Mouse (Mus musculus) heart, embryonic 12.5 days (tissue): ENCODE measurements around the gene Stard3nl. TPM values are rescaled to one million over a fixed set of nuclear protein-coding genes. Genes with fewer than 3 reads are reported as not detected.

Experiments
- ATAC-seq: fragments of 200-750 bp; cut with Nextera tagmentation; 2 replicates; pipeline ENCODE4 v1.8.0; 2017; ENCODE audit warnings: moderate TSS enrichment, moderate library complexity; ENCODE audit not compliant: insufficient number of reproducible peaks, low FRiP score
- H3K27ac ChIP-seq: fragments of 300-500 bp; sonication (generic); 2 replicates; pipeline ENCODE4 v1.5.1; 2016; ENCODE audit warnings: mild to moderate bottlenecking, moderate library complexity; ENCODE audit not compliant: poor library complexity, severe bottlenecking
- H3K27me3 ChIP-seq: fragments of 300-500 bp; sonication (generic); replicated peaks from 2 replicates; pipeline ENCODE4 v1.6.1; 2016; ENCODE audit warnings: mild to moderate bottlenecking, moderate library complexity
- H3K36me3 ChIP-seq: fragments of 300-500 bp; sonication (generic); 2 replicates; pipeline ENCODE4 v1.6.1; 2016; ENCODE audit warnings: mild to moderate bottlenecking, moderate library complexity
- H3K4me1 ChIP-seq: fragments of 300-500 bp; sonication (generic); replicated peaks from 2 replicates; pipeline ENCODE4 v1.6.1; 2016; ENCODE audit warnings: mild to moderate bottlenecking
- H3K4me2 ChIP-seq: fragments of 300-500 bp; sonication (generic); 2 replicates; pipeline ENCODE4 v1.6.1; 2016; ENCODE audit warnings: mild to moderate bottlenecking, moderate library complexity
- H3K4me3 ChIP-seq: fragments of 300-500 bp; sonication (generic); 2 replicates; pipeline ENCODE4 v1.5.1; 2016; ENCODE audit warnings: mild to moderate bottlenecking
- H3K9ac ChIP-seq: fragments of 300-500 bp; sonication (generic); 2 replicates; pipeline ENCODE4 v1.6.1; 2016; ENCODE audit warnings: mild to moderate bottlenecking, moderate library complexity
- H3K9me3 ChIP-seq: fragments of 300-500 bp; sonication (generic); replicated peaks from 2 replicates; pipeline ENCODE4 v1.6.1; 2016; ENCODE audit warnings: mild to moderate bottlenecking, moderate library complexity
- WGBS: fragments of 180-500 bp; shearing (Covaris S2); methylation state at CpG from one replicate; pipeline ENCODE4 v1.1.7; 2016; 5-methylcytosine and 5-hydroxymethylcytosine counted together
- polyA plus RNA-seq: library from polyadenylated mRNA; unstranded; fragments of >200 nt; fragmentation: Nextera tagmentation; extraction: Ambion mirVana; gene quantifications from 2 replicates; pipeline ENCODE4 v1.2.1, GENCODE M21; 2016

Gene Stard3nl
- polyA plus RNA-seq, 1 experiment from 2014 or later = 93.0 TPM

GRCm38 (mm10) chr13:19410694-19411093 lies 15.1 kb upstream of the Stard3nl start:
- no peak overlapping the region for H3K27ac ChIP-seq
- no peaks in the 10 kb centered on the region for H3K4me1 ChIP-seq
- no peaks in the 10 kb centered on the region for H3K9me3 ChIP-seq
- H3K9ac ChIP-seq = no peak overlapping the region
- ATAC-seq = no peak
- no peaks in the 10 kb centered on the region for H3K36me3 ChIP-seq
- no peaks in the 10 kb centered on the region for H3K27me3 ChIP-seq
- H3K4me2 ChIP-seq = no peak overlapping the region
- 75% methylated on average over 4 of the region's 4 CpGs for WGBS
- H3K4me3 ChIP-seq = no peak overlapping the region

- Histone ChIP-seq H3K9ac (no peak overlapping the region), H3K4me3 (no peak overlapping the region), H3K27ac (no peak overlapping the region), H3K4me2 (no peak overlapping the region), H3K36me3 (no peaks in the 10 kb centered on the region), H3K9me3 (no peaks in the 10 kb centered on the region), H3K27me3 (no peaks in the 10 kb centered on the region), H3K4me1 (no peaks in the 10 kb centered on the region)
- no peak for ATAC-seq
- WGBS = 84% methylated on average over 2 of the region's 2 CpGs
These were observed 12.4 kb upstream of the Stard3nl start for GRCm38 (mm10) chr13:19407953-19408352.

- H3K9me3 ChIP-seq = no peaks in the 10 kb centered on the region
- WGBS = 73% methylated on average over 2 of the region's 2 CpGs
- no peak overlapping the region for H3K4me2 ChIP-seq
- H3K27me3 ChIP-seq = no peaks in the 10 kb centered on the region
- H3K36me3 ChIP-seq = no peaks in the 10 kb centered on the region
- H3K4me3 ChIP-seq = no peak overlapping the region
- H3K4me1 ChIP-seq = no peaks in the 10 kb centered on the region
- no peak overlapping the region for H3K9ac ChIP-seq
- H3K27ac ChIP-seq = no peak overlapping the region
- ATAC-seq = no peak
These were observed 9.0 kb upstream of the Stard3nl start for GRCm38 (mm10) chr13:19404623-19405022.

GRCm38 (mm10) chr13:19394798-19395687 lies 552 bp downstream of the Stard3nl start:
- Histone ChIP-seq H3K9me3 (no peaks in the 10 kb centered on the region), H3K4me1 (peaks cover 22% of the 10 kb centered on the region), H3K4me3 (peak overlapping the region; percentile 76), H3K9ac (peak overlapping the region; percentile 85), H3K36me3 (no peaks in the 10 kb centered on the region), H3K27ac (peak overlapping the region; percentile 72), H3K4me2 (peak overlapping the region; percentile 58), H3K27me3 (no peaks in the 10 kb centered on the region)
- peak; percentile 71 for ATAC-seq
- WGBS = under 1% methylated on average over 25 of the region's 25 CpGs

- WGBS = 54% methylated on average over 4 of the region's 4 CpGs
These were observed 1.4 kb downstream of the Stard3nl start for GRCm38 (mm10) chr13:19394171-19394570.

GRCm38 (mm10) chr13:19393731-19394130 lies 1.9 kb downstream of the Stard3nl start:
- no peak overlapping the region for H3K4me3 ChIP-seq
- 69% methylated on average over 2 of the region's 2 CpGs for WGBS

More at GRCm38 (mm10) chr13:19394171-19394570, 1.4 kb downstream of the Stard3nl start:
- Histone ChIP-seq H3K4me1 (peaks cover 29% of the 10 kb centered on the region), H3K9ac (no peak overlapping the region), H3K36me3 (no peaks in the 10 kb centered on the region), H3K27ac (no peak overlapping the region), H3K4me3 (0 out of 2 replicates have a peak overlapping the region, but pooled peaks have one; percentile 6), H3K4me2 (peak overlapping the region; percentile 47), H3K27me3 (no peaks in the 10 kb centered on the region), H3K9me3 (no peaks in the 10 kb centered on the region)
- no peak for ATAC-seq

GRCm38 (mm10) chr13:19391608-19392007 lies 4.0 kb downstream of the Stard3nl start:
- WGBS = 82% methylated on average over 4 of the region's 4 CpGs
- Histone ChIP-seq H3K9ac (no peak overlapping the region), H3K9me3 (no peaks in the 10 kb centered on the region), H3K27ac (no peak overlapping the region), H3K36me3 (no peaks in the 10 kb centered on the region), H3K4me1 (peaks cover 29% of the 10 kb centered on the region), H3K4me2 (no peak overlapping the region), H3K4me3 (no peak overlapping the region), H3K27me3 (no peaks in the 10 kb centered on the region)
- ATAC-seq = no peak

More at GRCm38 (mm10) chr13:19393731-19394130, 1.9 kb downstream of the Stard3nl start:
- H3K9me3 ChIP-seq = no peaks in the 10 kb centered on the region
- peaks cover 29% of the 10 kb centered on the region for H3K4me1 ChIP-seq
- peak overlapping the region; percentile 47; the same call in 1 of the 2 replicates for H3K4me2 ChIP-seq
- H3K9ac ChIP-seq = no peak overlapping the region
- no peak overlapping the region for H3K27ac ChIP-seq
- H3K27me3 ChIP-seq = no peaks in the 10 kb centered on the region
- no peak for ATAC-seq
- H3K36me3 ChIP-seq = no peaks in the 10 kb centered on the region

GRCm38 (mm10) chr13:19390296-19390695 lies 5.3 kb downstream of the Stard3nl start:
- Histone ChIP-seq H3K27me3 (no peaks in the 10 kb centered on the region), H3K36me3 (no peaks in the 10 kb centered on the region), H3K9me3 (no peaks in the 10 kb centered on the region), H3K27ac (no peak overlapping the region), H3K4me2 (no peak overlapping the region), H3K4me1 (peaks cover 29% of the 10 kb centered on the region), H3K4me3 (no peak overlapping the region), H3K9ac (no peak overlapping the region)
- 64% methylated on average over 4 of the region's 4 CpGs for WGBS
- ATAC-seq = no peak

GRCm38 (mm10) chr13:19389896-19390295 lies 5.7 kb downstream of the Stard3nl start:
- WGBS = 39% methylated on average over 12 of the region's 12 CpGs
- H3K27ac ChIP-seq = no peak overlapping the region
- ATAC-seq = no peak
- H3K4me1 ChIP-seq = peaks cover 28% of the 10 kb centered on the region
- H3K9ac ChIP-seq = no peak overlapping the region
- H3K9me3 ChIP-seq = no peaks in the 10 kb centered on the region
- H3K4me2 ChIP-seq = no peak overlapping the region
- H3K4me3 ChIP-seq = no peak overlapping the region
- no peaks in the 10 kb centered on the region for H3K27me3 ChIP-seq
- H3K36me3 ChIP-seq = no peaks in the 10 kb centered on the region

GRCm38 (mm10) chr13:19389434-19389833 lies 6.2 kb downstream of the Stard3nl start:
- ATAC-seq = no peak
- Histone ChIP-seq H3K9me3 (no peaks in the 10 kb centered on the region), H3K4me1 (peaks cover 26% of the 10 kb centered on the region), H3K27me3 (no peaks in the 10 kb centered on the region), H3K4me3 (no peak overlapping the region), H3K9ac (no peak overlapping the region), H3K4me2 (no peak overlapping the region), H3K27ac (no peak overlapping the region), H3K36me3 (no peaks in the 10 kb centered on the region)
- WGBS = 47% methylated on average over 1 of the region's 1 CpGs

- no peak overlapping the region for H3K9ac ChIP-seq
- no peak overlapping the region for H3K4me3 ChIP-seq
- ATAC-seq = no peak
- no peak overlapping the region for H3K4me2 ChIP-seq
- 88% methylated on average over 4 of the region's 4 CpGs for WGBS
- no peaks in the 10 kb centered on the region for H3K27me3 ChIP-seq
- no peaks in the 10 kb centered on the region for H3K36me3 ChIP-seq
- peaks cover 12% of the 10 kb centered on the region for H3K4me1 ChIP-seq
- H3K9me3 ChIP-seq = no peaks in the 10 kb centered on the region
- no peak overlapping the region for H3K27ac ChIP-seq
These were observed 10.4 kb downstream of the Stard3nl start for GRCm38 (mm10) chr13:19385226-19385625.
